Mouse (Mus musculus) erythroblast, embryonic 14.5 days (primary cell): ENCODE results near the gene Sdccag8. TPM values are rescaled to one million over a fixed set of nuclear protein-coding genes. Genes with fewer than 3 reads are reported as not detected.

Experiments
- H3K27me3 ChIP-seq: 2 replicates; pipeline ENCODE4 v1.6.1; 2012; ENCODE audit warnings: inconsistent platforms; ENCODE audit not compliant: control insufficient read depth
- H3K36me3 ChIP-seq: 2 replicates; pipeline ENCODE4 v1.6.1; 2012; ENCODE audit warnings: mild to moderate bottlenecking, inconsistent platforms; ENCODE audit not compliant: control insufficient read depth
- H3K4me1 ChIP-seq: 2 replicates; pipeline ENCODE4 v1.6.1; 2012; ENCODE audit warnings: inconsistent platforms; ENCODE audit not compliant: control insufficient read depth
- H3K4me3 ChIP-seq: replicated peaks from 2 replicates; pipeline ENCODE3; 2012; ENCODE audit warnings: moderate library complexity, mild to moderate bottlenecking, inconsistent platforms
- H3K9me3 ChIP-seq: 2 replicates; pipeline ENCODE4 v1.6.1; 2012; ENCODE audit warnings: low read length, inconsistent platforms, mixed read lengths; ENCODE audit not compliant: control insufficient read depth
- GATA1 ChIP-seq: IDR thresholded peaks from 2 replicates; pipeline ENCODE4 v1.6.1; 2012; ENCODE audit warnings: low read length, inconsistent platforms, mixed read lengths
- TAL1 ChIP-seq: IDR thresholded peaks from 3 replicates; pipeline ENCODE4 v1.6.1; 2012; ENCODE audit warnings: low read length, inconsistent platforms, mixed read lengths
- polyA plus RNA-seq: library from polyadenylated mRNA; stranded (reverse); fragments of >175 nt; gene quantifications from 2 replicates; pipeline ENCODE4 v1.2.3, GENCODE M21; 2012

The Sdccag8 gene
- polyA plus RNA-seq, 1 experiment = 0.35 TPM

DNA sequence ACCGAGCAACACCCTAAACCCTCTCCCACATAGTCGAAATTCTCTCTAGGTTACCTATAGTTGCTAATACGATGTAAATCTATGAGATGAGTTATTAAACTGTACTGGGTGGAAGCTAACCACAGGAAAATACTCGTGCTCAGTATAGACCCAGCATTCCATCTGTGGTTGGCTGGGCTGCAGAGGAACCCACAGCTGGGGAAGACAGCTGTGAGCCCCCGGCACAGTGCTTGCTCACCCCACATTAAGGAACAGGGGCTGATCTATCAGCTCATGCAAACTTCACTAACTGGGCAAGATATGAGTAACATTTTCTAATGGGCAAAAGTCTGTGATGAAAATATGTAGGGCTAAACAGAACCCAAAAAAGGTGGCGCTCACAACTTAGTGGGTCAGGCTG, 135.6 kb downstream of the Sdccag8 start:
- no peaks in the 10 kb centered on the region for H3K9me3 ChIP-seq
- peaks cover 10% of the 10 kb centered on the region for H3K4me1 ChIP-seq
- H3K4me3 ChIP-seq = no peak overlapping the region
- H3K36me3 ChIP-seq = no peaks in the 10 kb centered on the region; the same call in 1 of the 2 replicates
- TF ChIP-seq GATA1 = no peak
- TF ChIP-seq TAL1 = no peak
- H3K27me3 ChIP-seq = no peaks in the 10 kb centered on the region

GRCm38 (mm10) chr1:176951836-176952235, 137.4 kb downstream of the Sdccag8 start:
- no peak overlapping the region for H3K4me3 ChIP-seq
- H3K36me3 ChIP-seq = no peaks in the 10 kb centered on the region
- no peaks in the 10 kb centered on the region for H3K9me3 ChIP-seq
- no peaks in the 10 kb centered on the region for H3K27me3 ChIP-seq
- TF ChIP-seq GATA1 = no peak
- TF ChIP-seq TAL1 = no peak
- peaks cover 5% of the 10 kb centered on the region for H3K4me1 ChIP-seq

DNA sequence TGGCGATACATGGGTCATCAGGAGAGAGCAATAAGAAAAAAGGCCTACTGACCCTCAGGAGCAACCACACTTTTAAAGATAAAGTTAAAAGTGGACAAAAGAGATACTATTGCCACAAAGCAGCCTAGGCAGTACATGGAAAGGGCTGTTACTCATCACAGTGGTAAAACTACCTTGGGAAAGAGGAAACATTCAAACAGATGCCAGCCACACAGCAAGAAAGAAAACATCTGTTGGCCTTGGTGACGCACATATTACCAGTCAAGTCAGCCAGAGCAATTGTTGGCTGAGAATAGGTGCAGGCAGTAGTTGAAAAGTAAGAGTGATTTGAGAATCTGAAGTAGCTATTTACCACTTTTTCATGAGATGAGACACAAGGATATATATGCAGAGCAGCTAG, 143.9 kb downstream of the Sdccag8 start:
- no peaks in the 10 kb centered on the region for H3K9me3 ChIP-seq
- H3K36me3 ChIP-seq = no peaks in the 10 kb centered on the region
- TF ChIP-seq TAL1 (no peak), GATA1 (no peak)
- H3K27me3 ChIP-seq = no peaks in the 10 kb centered on the region
- H3K4me3 ChIP-seq = no peak overlapping the region
- H3K4me1 ChIP-seq = peaks cover 5% of the 10 kb centered on the region

DNA sequence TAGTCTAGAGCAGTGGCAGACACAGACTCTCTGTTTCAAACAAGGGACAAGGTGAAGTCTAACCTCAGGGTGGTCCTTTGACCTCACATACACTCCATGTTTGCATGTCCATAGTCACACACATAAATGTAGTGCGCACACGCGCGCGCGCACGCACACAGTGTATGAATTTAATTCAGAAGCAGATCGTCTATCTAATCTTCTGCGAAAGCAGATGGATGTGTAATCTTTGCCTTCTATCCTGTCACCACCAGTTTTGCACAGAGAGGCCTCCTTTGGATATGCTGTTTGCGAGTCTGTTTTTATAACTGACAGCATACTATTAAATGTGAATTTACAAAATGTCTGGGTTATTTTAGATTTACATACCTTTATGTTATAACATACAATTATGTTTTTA, 147.3 kb downstream of the Sdccag8 start:
- no peak overlapping the region for H3K4me3 ChIP-seq
- no peaks in the 10 kb centered on the region for H3K36me3 ChIP-seq
- H3K9me3 ChIP-seq = no peaks in the 10 kb centered on the region
- no peaks in the 10 kb centered on the region for H3K27me3 ChIP-seq
- H3K4me1 ChIP-seq = peaks cover 2% of the 10 kb centered on the region; the same call in 1 of the 2 replicates
- TF ChIP-seq TAL1 = no peak
- TF ChIP-seq GATA1 = no peak

GRCm38 (mm10) chr1:176962894-176963293, 148.4 kb downstream of the Sdccag8 start:
- H3K27me3 ChIP-seq = no peaks in the 10 kb centered on the region
- H3K36me3 ChIP-seq = no peaks in the 10 kb centered on the region
- TF ChIP-seq GATA1 (no peak), TAL1 (no peak)
- H3K4me3 ChIP-seq = no peak overlapping the region
- peaks cover 2% of the 10 kb centered on the region; the same call in 1 of the 2 replicates for H3K4me1 ChIP-seq
- H3K9me3 ChIP-seq = no peaks in the 10 kb centered on the region

DNA sequence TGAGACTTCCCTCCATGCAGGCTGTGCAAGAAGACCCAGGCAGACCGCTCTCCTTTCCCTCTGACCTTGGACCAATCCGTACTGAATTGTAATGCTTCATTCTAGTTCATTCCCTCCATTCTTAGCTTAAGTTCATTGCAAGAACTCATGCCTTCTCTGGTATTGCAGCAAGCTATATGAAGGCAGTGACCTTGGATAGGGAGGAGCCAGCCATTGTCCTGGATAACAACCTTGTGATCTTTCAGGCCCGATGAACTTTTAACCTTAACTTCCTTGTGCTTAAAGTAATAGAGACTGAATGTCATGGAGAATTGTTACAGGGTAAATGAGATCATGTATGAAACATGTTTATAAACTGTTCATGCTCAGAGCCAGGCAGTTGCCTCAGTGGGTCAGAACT, 152.8 kb downstream of the Sdccag8 start:
- peaks cover 2% of the 10 kb centered on the region; the same call in 1 of the 2 replicates for H3K4me1 ChIP-seq
- no peaks in the 10 kb centered on the region for H3K36me3 ChIP-seq
- TF ChIP-seq TAL1 (no peak), GATA1 (no peak)
- no peak overlapping the region for H3K4me3 ChIP-seq
- no peaks in the 10 kb centered on the region for H3K9me3 ChIP-seq
- H3K27me3 ChIP-seq = no peaks in the 10 kb centered on the region

DNA sequence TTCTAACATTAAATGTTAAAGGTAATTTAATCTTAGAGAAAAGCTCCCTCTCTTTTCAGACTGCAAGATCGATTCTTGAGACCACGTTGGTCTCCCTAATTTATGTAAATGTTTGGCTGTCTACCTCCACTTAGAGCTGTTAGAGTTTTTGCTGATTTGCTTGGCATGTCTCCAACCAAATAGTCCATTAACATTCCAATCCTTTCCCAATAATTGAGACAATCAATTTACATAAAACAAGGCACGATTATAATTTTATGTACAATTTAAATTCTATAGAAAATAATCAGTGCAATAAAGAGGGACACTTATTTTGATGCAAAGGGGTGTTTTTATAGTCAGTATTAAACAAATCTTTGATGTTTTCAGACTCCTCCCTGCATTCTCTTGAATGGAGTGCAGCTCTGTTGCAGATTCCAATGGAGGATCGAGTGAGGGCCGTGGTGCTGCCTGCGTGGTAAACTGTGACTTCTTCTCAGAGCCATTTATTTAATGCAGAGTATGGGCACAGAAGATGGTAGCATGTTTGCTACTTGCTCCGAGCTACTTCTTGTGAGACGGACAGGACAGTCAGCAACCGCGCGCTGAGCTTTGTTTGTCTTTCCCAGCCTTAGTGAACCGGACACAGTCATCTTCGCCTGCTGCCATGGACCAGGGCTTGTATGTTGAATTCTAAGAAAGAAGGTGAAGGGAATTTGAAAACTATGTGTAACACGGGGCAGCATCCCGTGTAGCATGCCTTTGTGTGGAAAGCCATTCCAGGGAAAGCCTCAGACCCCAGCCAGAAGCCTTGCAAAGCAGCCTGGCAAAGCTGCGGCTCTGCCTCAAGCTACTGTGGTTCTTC, 156.4 kb downstream of the Sdccag8 start:
- Histone ChIP-seq H3K4me3 (no peak overlapping the region), H3K4me1 (peaks cover 2% of the 10 kb centered on the region; the same call in 1 of the 2 replicates), H3K9me3 (no peaks in the 10 kb centered on the region), H3K36me3 (no peaks in the 10 kb centered on the region), H3K27me3 (no peaks in the 10 kb centered on the region)
- no peak for TF ChIP-seq GATA1
- TF ChIP-seq TAL1 = no peak

DNA sequence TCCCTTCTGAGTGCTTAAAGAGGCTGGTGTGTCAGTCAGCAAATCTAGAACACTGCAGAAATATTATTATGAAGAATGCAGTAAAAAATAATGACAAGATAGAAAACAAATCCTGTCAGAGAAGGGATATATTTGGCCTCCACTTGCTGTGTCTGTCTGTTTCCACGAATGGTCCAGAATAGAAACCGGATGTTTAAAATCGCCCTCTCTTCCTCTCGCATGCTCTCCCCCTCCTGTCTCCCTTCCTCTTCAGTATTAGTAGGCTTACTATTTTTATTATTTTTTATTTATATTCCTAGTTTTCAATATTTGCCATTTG, 157.0 kb downstream of the Sdccag8 start:
- H3K4me3 ChIP-seq = no peak overlapping the region
- no peaks in the 10 kb centered on the region for H3K36me3 ChIP-seq
- TF ChIP-seq GATA1 (no peak), TAL1 (no peak)
- H3K4me1 ChIP-seq = no peaks in the 10 kb centered on the region
- no peaks in the 10 kb centered on the region for H3K27me3 ChIP-seq
- H3K9me3 ChIP-seq = no peaks in the 10 kb centered on the region

- H3K36me3 ChIP-seq = no peaks in the 10 kb centered on the region
- no peaks in the 10 kb centered on the region for H3K27me3 ChIP-seq
- no peaks in the 10 kb centered on the region for H3K9me3 ChIP-seq
- no peak for TF ChIP-seq TAL1
- no peak for TF ChIP-seq GATA1
- H3K4me3 ChIP-seq = no peak overlapping the region
- H3K4me1 ChIP-seq = no peaks in the 10 kb centered on the region
These were observed 159.1 kb downstream of the Sdccag8 start for GRCm38 (mm10) chr1:176973356-176974088.
